Mouse (Mus musculus) embryonic facial prominence, embryonic 13.5 days (tissue): Measurements from ENCODE around the gene Ntm. TPM values are rescaled to one million over a fixed set of nuclear protein-coding genes. Genes with fewer than 3 reads are reported as not detected.

Source experiments
- ATAC-seq: fragments of 200-750 bp; cut with Nextera tagmentation; 2 replicates; pipeline ENCODE4 v1.8.0; 2017; ENCODE audit warnings: low read depth; ENCODE audit not compliant: insufficient number of reproducible peaks, insufficient read depth, low FRiP score, low TSS enrichment
- H3K27ac ChIP-seq: fragments of 300-500 bp; sonication (generic); 2 replicates; pipeline ENCODE4 v1.5.1; 2015; ENCODE audit warnings: moderate library complexity, mild to moderate bottlenecking, inconsistent platforms
- H3K27me3 ChIP-seq: fragments of 300-500 bp; sonication (generic); 2 replicates; pipeline ENCODE4 v1.6.1; 2015; ENCODE audit warnings: mild to moderate bottlenecking, inconsistent platforms
- H3K36me3 ChIP-seq: fragments of 300-500 bp; sonication (generic); 2 replicates; pipeline ENCODE4 v1.6.1; 2015; ENCODE audit warnings: mild to moderate bottlenecking, inconsistent platforms
- H3K4me1 ChIP-seq: fragments of 300-500 bp; sonication (generic); 2 replicates; pipeline ENCODE4 v1.6.1; 2015; ENCODE audit warnings: inconsistent platforms
- H3K4me2 ChIP-seq: fragments of 300-500 bp; sonication (generic); 2 replicates; pipeline ENCODE4 v1.6.1; 2015; ENCODE audit warnings: moderate library complexity, mild to moderate bottlenecking, inconsistent platforms
- H3K4me3 ChIP-seq: fragments of 300-500 bp; sonication (generic); 2 replicates; pipeline ENCODE4 v1.5.1; 2015; ENCODE audit warnings: mild to moderate bottlenecking, inconsistent platforms
- H3K9ac ChIP-seq: fragments of 300-500 bp; sonication (generic); 2 replicates; pipeline ENCODE4 v1.6.1; 2015; ENCODE audit warnings: mild to moderate bottlenecking, inconsistent platforms
- H3K9me3 ChIP-seq: fragments of 300-500 bp; sonication (generic); 2 replicates; pipeline ENCODE4 v1.6.1; 2016; ENCODE audit warnings: inconsistent platforms
- WGBS: fragments of 180-500 bp; shearing (Covaris S2); methylation state at CpG from one replicate; pipeline ENCODE4 v1.1.7; 2015; ENCODE audit warnings: mixed read lengths; 5-methylcytosine and 5-hydroxymethylcytosine counted together
- polyA plus RNA-seq: library from polyadenylated mRNA; unstranded; fragments of >200 nt; fragmentation: Nextera tagmentation; extraction: Ambion mirVana; gene quantifications from 2 replicates; pipeline ENCODE4 v1.2.1, GENCODE M21; 2015

The Ntm gene
- polyA plus RNA-seq, 1 experiment from 2014 or later: 16.1 TPM

DNA sequence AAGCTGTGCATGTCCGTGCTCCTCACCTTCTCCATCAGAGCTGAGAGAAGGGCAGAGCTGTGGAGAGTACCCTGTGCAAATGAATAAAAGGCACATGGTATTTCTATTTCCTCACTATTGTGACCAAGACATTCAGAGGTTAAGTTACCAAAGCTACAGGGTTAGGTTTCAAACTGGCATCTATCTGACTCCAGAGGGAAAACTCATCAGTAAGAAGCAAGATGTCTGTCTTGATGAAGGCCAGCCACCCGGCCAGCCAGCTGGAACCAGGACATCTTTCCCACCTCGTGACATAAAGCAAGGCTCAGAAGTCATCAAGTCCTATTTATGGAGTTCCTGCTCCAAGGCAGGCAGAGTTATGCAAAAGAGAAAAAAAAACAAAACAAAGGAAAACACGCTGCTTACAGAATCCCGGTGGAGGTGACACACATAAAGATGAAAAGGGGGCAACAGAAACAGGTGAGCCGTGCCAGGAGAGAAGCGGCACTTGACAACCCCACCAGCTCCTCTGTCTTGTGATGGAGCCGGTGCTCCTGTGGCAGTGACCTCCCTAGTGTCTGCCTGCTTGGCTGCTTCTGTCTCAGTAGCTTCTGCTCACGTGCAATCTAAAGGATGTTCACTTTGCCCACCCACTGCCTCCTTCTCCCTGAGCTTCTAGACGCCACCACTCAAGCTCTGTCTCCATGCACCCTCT is 694.2 kb downstream of the Ntm start:
- no peak overlapping the region for H3K4me2 ChIP-seq
- no peak overlapping the region for H3K27ac ChIP-seq
- H3K9ac ChIP-seq: no peak overlapping the region
- no peak for ATAC-seq
- no peaks in the 10 kb centered on the region for H3K27me3 ChIP-seq
- H3K4me1 ChIP-seq: no peaks in the 10 kb centered on the region
- no peaks in the 10 kb centered on the region for H3K36me3 ChIP-seq
- no peak overlapping the region for H3K4me3 ChIP-seq
- WGBS: 72% methylated on average over 10 of the region's 10 CpGs
- H3K9me3 ChIP-seq: no peaks in the 10 kb centered on the region

DNA sequence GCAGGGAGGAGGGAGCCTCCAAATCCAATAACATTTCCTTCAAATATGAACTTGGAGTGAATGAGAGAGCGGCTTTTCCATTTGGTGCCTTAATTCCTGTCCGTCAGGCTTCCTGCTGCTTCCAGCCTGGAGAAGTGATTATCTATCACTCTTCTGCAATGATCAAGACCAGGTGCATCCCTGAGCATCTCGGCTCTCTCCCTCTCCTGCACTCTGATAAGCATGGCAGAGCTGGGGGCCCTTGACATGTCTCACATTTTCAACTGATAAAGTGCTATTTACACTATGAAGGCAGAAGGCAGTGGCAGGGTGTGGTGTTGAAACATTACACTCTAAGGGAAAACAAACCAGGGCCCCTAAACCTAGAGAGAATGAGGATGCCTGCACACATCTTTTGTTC is 695.3 kb downstream of the Ntm start:
- 45% methylated on average over 3 of the region's 3 CpGs for WGBS
- H3K9me3 ChIP-seq: no peaks in the 10 kb centered on the region
- H3K9ac ChIP-seq: no peak overlapping the region
- no peak for ATAC-seq
- no peak overlapping the region for H3K27ac ChIP-seq
- H3K4me3 ChIP-seq: no peak overlapping the region
- H3K4me1 ChIP-seq: no peaks in the 10 kb centered on the region
- H3K27me3 ChIP-seq: no peaks in the 10 kb centered on the region
- no peak overlapping the region for H3K4me2 ChIP-seq
- H3K36me3 ChIP-seq: no peaks in the 10 kb centered on the region

DNA sequence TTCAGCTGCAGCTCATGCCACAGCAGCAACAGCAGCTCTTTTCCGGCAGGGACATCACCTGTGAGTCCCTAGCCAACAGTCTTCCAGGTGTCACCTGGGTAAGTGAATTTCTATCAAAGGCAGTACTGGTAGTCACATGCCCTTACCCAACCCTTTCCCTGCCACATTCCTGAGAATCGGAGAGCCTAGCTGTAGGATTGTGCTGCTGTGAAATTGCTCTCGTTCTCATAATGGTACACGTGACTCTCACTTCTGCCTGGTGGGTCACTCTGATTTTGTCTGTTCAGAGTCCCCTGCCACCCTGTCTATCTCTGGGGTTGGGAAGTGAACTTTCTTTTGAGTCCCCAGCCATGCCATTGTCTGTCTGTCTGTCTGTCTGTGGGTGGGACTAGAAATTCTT is 697.8 kb downstream of the Ntm start:
- WGBS: 68% methylated on average over 4 of the region's 4 CpGs
- Histone ChIP-seq H3K4me1 (no peaks in the 10 kb centered on the region), H3K9ac (no peak overlapping the region), H3K27me3 (no peaks in the 10 kb centered on the region), H3K36me3 (no peaks in the 10 kb centered on the region), H3K27ac (no peak overlapping the region), H3K4me2 (no peak overlapping the region), H3K4me3 (no peak overlapping the region), H3K9me3 (no peaks in the 10 kb centered on the region)
- no peak for ATAC-seq

DNA sequence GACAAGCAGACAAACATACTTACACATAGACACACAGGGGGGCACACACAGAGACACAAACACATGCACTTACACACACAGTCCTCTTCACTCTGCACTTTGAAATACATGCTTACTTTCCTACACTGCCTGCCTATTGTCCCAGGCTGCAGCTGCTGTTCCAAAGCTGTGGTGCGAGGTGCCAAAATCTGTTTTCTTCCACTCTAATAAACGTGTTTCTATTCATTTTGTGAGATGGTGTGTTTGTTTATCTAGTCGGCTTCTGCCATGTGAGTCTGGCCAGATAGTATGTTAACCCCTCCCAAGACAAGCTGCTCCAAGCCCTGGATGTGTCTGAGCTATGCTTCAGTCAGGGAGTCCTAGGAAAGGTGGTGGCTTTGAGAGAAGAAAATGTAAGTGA is 700.1 kb downstream of the Ntm start:
- Histone ChIP-seq H3K27ac (no peak overlapping the region), H3K27me3 (no peaks in the 10 kb centered on the region), H3K4me2 (no peak overlapping the region), H3K4me3 (no peak overlapping the region), H3K9ac (no peak overlapping the region), H3K36me3 (no peaks in the 10 kb centered on the region), H3K9me3 (no peaks in the 10 kb centered on the region), H3K4me1 (no peaks in the 10 kb centered on the region)
- no peak for ATAC-seq
- WGBS: 66% methylated on average over 3 of the region's 3 CpGs

DNA sequence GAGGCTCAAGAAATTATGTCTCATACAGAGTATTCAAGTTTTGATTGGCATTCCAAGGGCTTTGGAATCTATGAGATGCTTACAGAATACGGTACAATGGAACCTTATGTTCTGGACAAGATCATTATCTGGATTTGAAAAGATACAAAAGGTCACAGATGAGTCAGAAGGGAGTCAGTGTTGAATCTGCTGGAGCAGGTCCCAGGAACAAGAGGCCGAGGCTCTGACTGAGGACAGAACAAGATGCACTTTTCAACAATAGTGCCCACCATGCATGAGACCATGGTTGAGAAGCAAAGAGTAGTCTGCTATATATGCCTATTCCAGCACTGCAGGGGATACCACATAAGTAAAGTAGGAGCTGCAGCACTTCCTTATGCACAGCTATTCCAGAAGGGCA is 710.1 kb downstream of the Ntm start:
- H3K9ac ChIP-seq: no peak overlapping the region
- no peak overlapping the region for H3K4me2 ChIP-seq
- 68% methylated on average over 2 of the region's 2 CpGs for WGBS
- H3K4me1 ChIP-seq: peaks cover 5% of the 10 kb centered on the region; the same call in 1 of the 2 replicates
- no peak for ATAC-seq
- no peaks in the 10 kb centered on the region for H3K27me3 ChIP-seq
- H3K36me3 ChIP-seq: no peaks in the 10 kb centered on the region
- H3K9me3 ChIP-seq: no peaks in the 10 kb centered on the region
- no peak overlapping the region for H3K4me3 ChIP-seq
- no peak overlapping the region for H3K27ac ChIP-seq

DNA sequence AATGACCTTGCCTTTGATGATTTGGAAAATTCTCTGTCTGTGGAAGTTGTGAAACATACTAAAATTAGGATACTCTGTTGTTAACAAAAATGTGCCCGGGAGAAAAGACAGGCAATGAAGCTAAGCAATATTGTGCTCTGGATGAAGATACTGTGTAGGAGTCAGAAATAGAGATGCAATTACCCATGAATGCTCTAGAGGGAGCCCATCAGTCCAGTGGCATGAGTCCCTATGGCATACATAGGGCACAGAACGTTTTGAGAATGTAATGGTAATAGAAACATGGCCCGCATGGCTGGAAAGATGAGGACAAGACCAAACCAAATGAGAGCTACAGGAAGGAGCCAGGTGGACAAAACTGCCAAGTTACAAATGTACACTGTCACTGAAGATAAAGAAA is 712.1 kb downstream of the Ntm start:
- Histone ChIP-seq H3K9ac (no peak overlapping the region), H3K9me3 (no peaks in the 10 kb centered on the region), H3K4me1 (peaks cover 6% of the 10 kb centered on the region; the same call in 1 of the 2 replicates), H3K4me3 (no peak overlapping the region), H3K36me3 (no peaks in the 10 kb centered on the region), H3K27ac (no peak overlapping the region), H3K4me2 (no peak overlapping the region), H3K27me3 (no peaks in the 10 kb centered on the region)
- 71% methylated on average over 3 of the region's 3 CpGs for WGBS
- no peak for ATAC-seq

DNA sequence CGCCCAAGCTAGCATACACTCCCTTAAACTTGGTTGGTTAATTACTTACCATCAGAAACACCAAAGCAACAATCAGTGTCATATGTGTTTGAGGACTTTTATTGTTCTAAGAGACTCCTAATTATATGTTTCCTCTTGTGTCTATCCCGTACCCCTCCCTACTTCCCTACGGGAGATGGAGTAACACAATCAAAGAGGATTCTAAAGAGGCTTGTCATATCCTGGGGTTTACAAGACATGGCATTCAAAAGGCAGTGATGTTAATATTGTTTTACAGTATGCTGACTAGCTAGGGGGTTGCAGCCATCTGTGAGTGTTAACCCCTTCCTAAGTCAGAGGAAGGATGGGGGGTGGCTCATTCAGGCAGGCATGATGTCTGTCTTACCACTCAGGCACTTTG is 715.1 kb downstream of the Ntm start:
- no peak overlapping the region for H3K4me2 ChIP-seq
- H3K9ac ChIP-seq: no peak overlapping the region
- no peak overlapping the region for H3K27ac ChIP-seq
- WGBS: 40% methylated on average over 3 of the region's 3 CpGs
- no peaks in the 10 kb centered on the region for H3K27me3 ChIP-seq
- H3K36me3 ChIP-seq: no peaks in the 10 kb centered on the region
- H3K9me3 ChIP-seq: no peaks in the 10 kb centered on the region
- H3K4me3 ChIP-seq: no peak overlapping the region
- ATAC-seq: no peak
- peaks cover 10% of the 10 kb centered on the region; the same call in 1 of the 2 replicates for H3K4me1 ChIP-seq

DNA sequence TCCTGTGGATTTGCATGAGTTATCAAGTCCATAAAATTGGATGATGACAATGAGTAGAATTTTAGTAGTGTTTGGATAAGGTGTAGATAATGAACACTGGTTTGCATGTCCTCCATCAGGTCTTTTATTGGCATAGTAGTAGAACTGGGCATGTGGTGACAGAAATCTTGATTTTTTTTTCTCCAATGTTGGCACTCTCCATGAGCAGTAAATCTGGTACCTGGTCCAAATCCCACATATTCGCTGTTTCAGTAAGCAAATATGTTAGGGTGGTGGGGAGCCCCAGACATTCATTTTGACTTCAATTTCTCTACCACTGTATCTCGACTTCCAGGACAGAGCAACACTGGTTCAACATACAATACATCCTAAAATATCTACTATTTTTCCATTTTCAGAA is 718.9 kb downstream of the Ntm start:
- Histone ChIP-seq H3K9ac (no peak overlapping the region), H3K27me3 (no peaks in the 10 kb centered on the region; the same call in 1 of the 2 replicates), H3K27ac (no peak overlapping the region), H3K4me2 (no peak overlapping the region), H3K9me3 (no peaks in the 10 kb centered on the region), H3K4me1 (peaks cover 14% of the 10 kb centered on the region; the same call in 1 of the 2 replicates), H3K36me3 (no peaks in the 10 kb centered on the region), H3K4me3 (no peak overlapping the region)
- ATAC-seq: no peak
- WGBS: 85% methylated on average over 2 of the region's 2 CpGs

DNA sequence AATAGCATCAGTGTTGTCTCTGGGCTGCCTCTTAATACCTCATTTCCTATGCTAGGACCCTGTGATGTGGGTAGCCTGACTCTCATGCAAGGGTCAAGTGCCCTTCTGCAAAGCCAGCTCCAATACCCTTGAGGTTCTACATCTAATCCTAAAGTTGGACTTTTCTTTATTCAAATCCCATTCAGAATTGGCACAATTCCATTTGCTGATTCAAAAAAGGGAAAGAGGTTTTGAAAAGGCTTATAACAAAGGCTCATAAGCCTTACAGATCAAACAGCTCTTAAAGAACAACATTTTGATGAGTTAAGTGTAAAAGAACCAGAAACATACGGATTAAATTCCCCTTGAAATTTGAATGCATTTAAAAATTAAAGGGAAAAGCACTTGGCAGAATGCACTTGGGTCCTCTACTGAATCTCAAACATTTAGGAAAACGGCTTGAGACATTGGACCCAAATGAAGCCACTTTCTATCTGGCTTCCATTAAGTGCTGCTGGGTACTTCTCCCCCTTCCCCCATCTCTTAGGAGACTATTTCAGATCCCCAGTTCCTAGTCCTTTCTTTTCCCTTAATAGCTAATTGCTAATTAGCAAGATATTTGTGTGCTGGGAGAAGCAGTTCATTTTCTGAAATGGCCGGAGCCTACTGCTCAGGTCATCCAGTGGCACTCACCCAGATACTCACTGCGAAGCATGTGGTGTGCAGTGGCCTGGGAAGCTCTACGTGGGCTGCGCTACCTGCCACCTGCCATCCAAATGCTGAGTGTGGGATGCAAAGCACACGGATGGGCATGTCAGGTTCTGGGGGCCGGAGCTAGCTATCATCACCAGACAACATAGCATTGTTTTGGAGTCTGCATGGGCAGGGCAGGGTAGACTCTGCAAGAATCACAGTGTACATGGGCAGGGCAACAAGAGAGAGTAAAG is 720.2 kb downstream of the Ntm start:
- no peak overlapping the region for H3K27ac ChIP-seq
- no peak for ATAC-seq
- H3K27me3 ChIP-seq: no peaks in the 10 kb centered on the region; the same call in 1 of the 2 replicates
- H3K4me3 ChIP-seq: no peak overlapping the region
- no peaks in the 10 kb centered on the region for H3K9me3 ChIP-seq
- WGBS: 70% methylated on average over 8 of the region's 8 CpGs
- H3K4me1 ChIP-seq: peaks cover 8% of the 10 kb centered on the region; the same call in 1 of the 2 replicates
- no peaks in the 10 kb centered on the region for H3K36me3 ChIP-seq
- H3K9ac ChIP-seq: no peak overlapping the region
- no peak overlapping the region for H3K4me2 ChIP-seq

DNA sequence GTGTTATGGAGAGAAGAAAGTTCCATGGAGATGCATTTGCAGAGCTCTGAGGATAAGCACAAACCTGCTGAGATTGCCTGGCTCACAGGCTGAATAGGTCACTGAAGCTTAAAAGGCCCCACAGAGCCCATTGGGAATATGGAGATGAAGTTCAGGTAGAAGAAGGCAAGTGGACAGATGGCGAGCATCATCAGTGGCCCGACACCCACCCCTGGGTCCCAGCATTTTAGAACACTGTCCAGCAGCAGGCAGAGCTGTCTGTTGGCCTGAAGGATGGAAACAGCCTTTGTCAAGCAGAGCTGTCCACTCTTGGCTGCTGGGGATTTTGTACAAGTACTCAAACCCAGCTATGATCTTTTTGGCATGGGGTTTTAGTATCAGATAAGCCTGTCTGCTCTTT is 722.1 kb downstream of the Ntm start:
- no peak for ATAC-seq
- no peaks in the 10 kb centered on the region; the same call in 1 of the 2 replicates for H3K27me3 ChIP-seq
- WGBS: 91% methylated on average over 2 of the region's 2 CpGs
- no peak overlapping the region for H3K9ac ChIP-seq
- H3K4me2 ChIP-seq: no peak overlapping the region
- H3K4me1 ChIP-seq: peaks cover 8% of the 10 kb centered on the region; the same call in 1 of the 2 replicates
- no peaks in the 10 kb centered on the region for H3K36me3 ChIP-seq
- no peak overlapping the region for H3K27ac ChIP-seq
- H3K4me3 ChIP-seq: no peak overlapping the region
- H3K9me3 ChIP-seq: no peaks in the 10 kb centered on the region

DNA sequence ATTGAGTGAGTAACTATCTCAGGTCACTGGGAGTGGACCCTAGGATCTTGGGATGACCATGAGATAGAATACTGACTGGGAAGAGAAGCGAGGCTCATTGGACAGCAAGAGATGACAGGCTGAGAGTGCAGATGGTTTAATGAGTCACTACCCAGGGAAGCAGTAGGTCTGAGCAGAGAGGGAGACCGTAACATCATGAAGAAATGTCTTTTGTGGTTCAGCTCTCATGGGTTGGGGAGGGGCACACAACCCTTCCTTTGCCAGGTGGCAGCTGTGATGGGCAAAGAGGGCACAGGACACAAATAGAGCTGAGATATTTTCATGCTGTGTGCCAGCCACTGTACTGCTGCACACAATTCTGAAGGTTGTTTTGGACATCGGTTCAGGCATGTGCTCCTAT is 724.0 kb downstream of the Ntm start:
- Histone ChIP-seq H3K4me3 (no peak overlapping the region), H3K4me1 (peaks cover 8% of the 10 kb centered on the region; the same call in 1 of the 2 replicates), H3K36me3 (no peaks in the 10 kb centered on the region), H3K27ac (no peak overlapping the region), H3K27me3 (no peaks in the 10 kb centered on the region; the same call in 1 of the 2 replicates), H3K4me2 (no peak overlapping the region), H3K9me3 (no peaks in the 10 kb centered on the region), H3K9ac (no peak overlapping the region)
- no peak for ATAC-seq
- WGBS: 88% methylated on average over 3 of the region's 3 CpGs

DNA sequence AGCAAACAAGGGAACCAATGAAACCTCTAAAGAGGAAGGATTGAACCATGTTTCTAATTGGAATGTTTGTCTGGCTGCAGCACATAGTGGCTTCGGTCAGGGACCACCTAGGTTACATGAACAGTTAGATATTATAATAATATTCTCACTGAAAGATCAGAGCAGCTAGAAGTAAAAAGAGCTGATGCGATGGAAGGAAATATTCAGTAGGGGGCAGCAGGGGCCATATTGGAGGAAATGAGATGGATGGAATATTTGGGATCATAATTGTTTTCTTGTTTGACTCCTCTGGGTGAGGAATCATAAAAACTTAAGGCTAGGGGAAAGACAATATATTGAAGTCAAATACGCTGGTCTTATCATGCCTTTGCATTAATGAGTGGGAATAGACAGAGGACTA is 726.2 kb downstream of the Ntm start:
- 91% methylated on average over 3 of the region's 3 CpGs for WGBS
- Histone ChIP-seq H3K4me1 (no peaks in the 10 kb centered on the region), H3K4me2 (no peak overlapping the region), H3K9ac (no peak overlapping the region), H3K4me3 (no peak overlapping the region), H3K9me3 (no peaks in the 10 kb centered on the region), H3K36me3 (no peaks in the 10 kb centered on the region), H3K27ac (no peak overlapping the region), H3K27me3 (no peaks in the 10 kb centered on the region; the same call in 1 of the 2 replicates)
- no peak for ATAC-seq
